Mouse (Mus musculus): ENCODE data around the gene 9230102O04Rik.

The 9230102O04Rik gene

DNA sequence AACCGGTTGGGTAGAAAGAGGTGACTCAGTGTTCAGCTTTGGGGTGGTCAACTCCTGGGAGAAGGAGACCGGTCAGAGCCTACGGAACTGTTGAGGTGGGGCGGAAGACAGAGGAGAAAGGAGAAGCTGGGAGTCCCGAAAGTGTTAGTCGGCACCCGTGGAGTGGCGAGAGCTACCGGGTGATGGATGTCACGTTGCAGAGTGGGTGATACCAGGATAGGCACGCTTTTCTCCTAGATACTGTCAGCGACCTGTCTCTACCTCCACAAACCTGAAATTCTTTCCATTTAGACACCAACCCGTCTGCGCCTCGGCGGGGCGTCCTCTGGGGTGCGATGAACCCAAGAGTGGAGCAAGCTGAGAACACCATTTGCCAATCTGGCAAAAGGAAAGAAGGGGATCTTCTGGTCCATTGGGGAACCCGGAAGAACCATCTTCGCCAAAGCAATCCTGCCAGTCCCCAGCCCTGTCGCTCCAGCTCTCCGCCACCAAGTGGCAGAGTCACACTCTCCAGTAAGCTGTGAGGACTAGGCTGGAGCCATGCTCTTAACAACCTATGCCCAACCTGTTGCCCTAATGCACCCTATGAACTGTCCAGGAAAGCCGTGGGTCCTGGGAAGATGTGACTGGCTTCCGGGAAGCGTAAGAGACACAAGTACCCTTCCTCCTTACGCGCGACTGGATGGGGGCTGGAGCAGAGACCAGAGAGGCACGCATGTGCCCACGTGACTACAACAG lies at the start of gene 9230102O04Rik:
9230102O04Rik (minus strand) TSS at position 628 of the 738 bp plus-strand sequence.
- DNase-seq (ENCODE audit: low spot score) = no peak

- DNase-seq (ENCODE audit: low spot score) = no peak
Observed at GRCm38 (mm10) chr2:9935965-9936364, 46.6 kb upstream of the 9230102O04Rik start.

- no peak for DNase-seq (ENCODE audit: low spot score)
Observed at GRCm38 (mm10) chr2:9926905-9927283, 37.6 kb upstream of the 9230102O04Rik start.

- DNase-seq (ENCODE audit: low spot score) = no peak
Observed at GRCm38 (mm10) chr2:9926194-9926904, 37.0 kb upstream of the 9230102O04Rik start.

DNA sequence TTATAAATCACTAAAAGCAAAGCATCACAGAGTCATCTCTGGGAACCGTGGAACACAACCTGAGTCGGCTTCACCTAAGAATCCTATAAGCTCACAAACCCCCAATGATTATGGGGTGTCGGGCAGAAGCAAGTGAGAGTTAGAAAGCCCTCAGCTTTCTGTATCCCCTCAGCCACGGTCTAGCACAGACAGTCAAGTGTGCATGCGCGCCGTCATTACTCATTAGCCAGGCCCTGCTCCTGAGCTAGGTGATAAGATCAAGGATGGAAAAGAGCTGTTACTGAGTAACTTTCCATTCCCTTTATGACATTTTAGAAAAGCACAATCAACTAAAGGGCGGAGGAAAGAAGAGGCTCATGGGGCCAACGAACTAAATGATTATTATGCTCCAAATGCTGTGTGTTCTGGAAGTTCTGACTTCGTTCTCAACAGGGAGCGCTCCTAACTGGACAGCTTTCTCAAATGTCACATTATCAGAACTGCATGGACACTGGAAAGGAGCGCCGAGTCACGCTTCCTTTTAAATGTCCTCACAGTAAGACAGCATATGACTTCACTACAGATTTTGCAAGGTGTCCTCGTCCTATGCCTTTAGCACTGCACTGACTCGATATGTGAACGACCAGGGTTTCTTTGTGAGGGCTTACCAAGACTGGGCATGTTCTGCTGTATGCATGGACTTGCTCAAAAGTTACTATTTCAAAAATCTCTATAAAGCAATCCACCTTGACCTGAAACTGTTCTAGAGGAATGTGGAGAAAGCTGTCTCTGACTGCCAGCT lies 29.5 kb upstream of the 9230102O04Rik start:
- no peak for DNase-seq (ENCODE audit: low spot score)

- DNase-seq (ENCODE audit: low spot score) = no peak
Observed at GRCm38 (mm10) chr2:9917602-9918001, 28.3 kb upstream of the 9230102O04Rik start.

GRCm38 (mm10) chr2:9905995-9906394 lies 16.7 kb upstream of the 9230102O04Rik start:
- no peak for DNase-seq (ENCODE audit: low spot score)

DNA sequence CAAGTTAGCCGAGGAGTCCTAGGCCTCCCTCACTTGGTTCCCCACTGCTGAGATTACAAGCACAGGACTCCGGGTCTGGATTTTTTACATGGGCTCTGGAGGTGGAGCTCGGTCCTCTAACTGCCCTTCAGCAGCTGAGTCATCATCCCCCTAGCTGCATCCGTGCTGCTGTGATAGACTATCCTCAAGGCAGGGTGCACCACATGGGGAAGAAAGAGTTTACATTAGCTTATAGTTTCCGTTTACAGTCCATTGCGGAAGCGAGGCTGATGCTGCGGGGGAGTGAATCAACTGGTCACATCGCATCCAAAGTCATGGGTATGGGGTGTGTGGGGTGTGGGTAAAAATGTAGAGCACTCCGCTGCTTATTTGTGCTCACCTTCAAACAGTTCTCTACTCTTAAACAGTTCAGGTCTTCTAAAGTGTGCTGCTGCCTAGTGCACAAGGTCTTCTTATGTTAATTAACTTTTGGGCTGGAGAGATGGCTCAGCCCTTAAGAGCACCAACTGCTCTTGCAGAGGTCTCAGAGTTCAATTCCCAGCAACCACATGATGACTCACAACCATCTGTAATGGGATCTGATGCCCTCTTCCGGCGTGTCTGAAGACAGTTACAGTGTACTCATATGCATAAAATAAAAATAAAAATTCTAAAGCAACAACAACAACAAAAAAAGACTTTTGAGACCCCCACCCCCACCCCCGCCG lies 14.7 kb upstream of the 9230102O04Rik start:
- DNase-seq (ENCODE audit: low spot score) = no peak

- no peak for DNase-seq (ENCODE audit: low spot score)
Observed at GRCm38 (mm10) chr2:9897846-9898245, 8.5 kb upstream of the 9230102O04Rik start.

DNA sequence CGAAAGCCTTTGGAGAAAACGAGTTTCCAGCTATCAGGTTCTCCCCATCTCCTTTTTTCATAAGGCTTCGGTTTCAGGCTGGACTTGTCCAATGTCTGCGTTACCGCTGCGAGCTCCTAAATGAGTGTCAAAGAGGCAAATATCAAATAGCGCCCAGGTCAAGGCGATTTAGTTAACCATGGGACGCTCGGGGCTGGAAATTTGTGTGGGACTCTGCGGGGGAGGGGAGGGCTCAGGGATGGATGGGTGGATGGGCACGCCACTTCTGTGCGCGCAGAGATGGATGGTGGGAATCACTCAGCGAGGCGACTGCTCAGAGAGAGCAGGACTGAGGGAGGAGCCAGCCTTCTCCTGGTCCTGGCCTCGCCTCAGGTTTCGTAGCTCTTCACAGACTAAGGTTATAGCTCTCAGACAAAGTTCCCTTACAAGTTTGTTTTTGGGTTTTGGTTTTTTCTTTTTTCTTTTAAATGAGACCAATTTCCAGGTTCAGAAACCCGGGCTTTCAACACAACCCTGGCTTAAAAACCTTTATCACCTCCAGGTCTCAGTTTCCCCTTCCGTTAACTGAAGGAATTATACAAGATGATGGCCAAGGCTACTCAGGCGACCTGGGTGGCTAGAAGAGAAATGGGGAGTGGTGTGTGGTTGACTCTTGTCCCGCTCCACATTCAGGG lies 6.9 kb upstream of the 9230102O04Rik start:
- DNase-seq (ENCODE audit: low spot score) = no peak

GRCm38 (mm10) chr2:9894836-9895593 lies 5.7 kb upstream of the 9230102O04Rik start:
- DNase-seq (ENCODE audit: low spot score) = no peak

GRCm38 (mm10) chr2:9893272-9893953 lies 4.1 kb upstream of the 9230102O04Rik start:
- DNase-seq (ENCODE audit: low spot score) = no peak

GRCm38 (mm10) chr2:9892541-9892940 lies 3.2 kb upstream of the 9230102O04Rik start:
- no peak for DNase-seq (ENCODE audit: low spot score)

- no peak for DNase-seq (ENCODE audit: low spot score)
Observed at GRCm38 (mm10) chr2:9890906-9891305, 1.6 kb upstream of the 9230102O04Rik start.

DNA sequence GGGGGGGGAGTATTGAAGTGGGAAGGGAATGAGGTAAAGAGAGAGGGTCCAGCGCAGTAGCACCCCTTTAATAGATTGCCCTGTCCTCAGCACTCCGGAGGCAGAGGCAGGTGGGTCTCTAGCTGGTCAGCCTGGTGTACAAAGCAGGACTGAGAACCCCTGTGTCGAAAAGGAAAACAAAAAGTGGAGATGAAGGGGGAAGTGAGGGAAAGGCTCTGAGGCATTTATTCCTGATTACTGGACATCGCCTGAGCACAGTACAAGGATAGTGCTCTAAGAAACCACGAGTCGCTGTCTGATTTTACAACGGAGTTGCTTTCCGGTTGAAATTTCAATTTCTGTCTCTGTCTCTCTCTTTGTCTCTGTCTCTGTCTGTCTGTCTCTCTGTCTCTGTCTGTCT lies 911 bp upstream of the 9230102O04Rik start:
- no peak for DNase-seq (ENCODE audit: low spot score)

DNA sequence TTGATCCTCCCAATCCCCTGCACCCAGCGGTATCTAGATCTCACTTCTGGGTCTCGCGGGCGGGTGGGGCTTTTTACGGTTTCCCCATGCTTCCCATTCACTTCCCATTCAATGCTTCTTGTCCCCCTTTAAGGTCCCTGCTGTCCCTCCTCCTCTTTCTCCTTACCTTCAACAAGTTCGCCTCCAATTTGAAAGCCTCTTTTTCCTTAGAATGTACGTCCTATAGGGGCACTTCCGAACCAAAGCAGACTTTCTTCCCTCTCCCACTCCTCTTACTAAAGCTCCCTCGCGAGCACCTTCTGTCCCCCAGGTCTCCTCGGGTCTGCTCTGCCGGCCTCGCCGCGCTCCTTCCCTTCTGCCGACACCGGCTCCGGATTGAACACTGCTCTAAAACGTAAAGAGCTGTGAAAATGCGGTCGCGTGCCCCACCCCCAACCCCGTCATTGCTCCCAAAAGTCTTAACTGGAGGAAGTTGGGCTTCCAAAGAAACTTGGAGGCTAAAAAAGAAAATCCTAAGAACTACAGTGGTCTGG lies 377 bp upstream of the 9230102O04Rik start, which contains the start of gene Gata3:
Gata3 (minus strand) TSS at position 384 of the 533 bp plus-strand sequence.
- no peak for DNase-seq (ENCODE audit: low spot score)

DNA sequence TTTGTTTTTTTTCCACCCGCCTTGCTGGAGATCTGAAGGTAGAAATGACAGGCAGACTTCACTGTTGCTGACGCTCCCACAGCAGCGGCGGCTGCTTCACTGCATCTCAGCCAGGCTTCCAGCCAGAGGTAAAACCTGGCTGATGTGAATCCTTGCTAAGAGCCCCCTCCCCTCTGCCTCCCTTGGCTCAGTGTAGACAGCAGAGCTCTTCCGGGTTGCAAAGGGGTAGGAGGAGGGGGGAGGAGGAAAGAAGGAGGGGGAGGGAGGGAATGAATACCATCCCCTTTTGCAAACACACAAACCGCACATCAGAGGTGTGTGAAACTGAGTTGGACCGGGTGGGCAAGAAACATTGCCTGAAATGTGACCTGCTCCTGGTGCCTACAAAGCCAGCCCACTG lies 1.7 kb downstream of the 9230102O04Rik start:
- no peak for DNase-seq (ENCODE audit: low spot score)

DNA sequence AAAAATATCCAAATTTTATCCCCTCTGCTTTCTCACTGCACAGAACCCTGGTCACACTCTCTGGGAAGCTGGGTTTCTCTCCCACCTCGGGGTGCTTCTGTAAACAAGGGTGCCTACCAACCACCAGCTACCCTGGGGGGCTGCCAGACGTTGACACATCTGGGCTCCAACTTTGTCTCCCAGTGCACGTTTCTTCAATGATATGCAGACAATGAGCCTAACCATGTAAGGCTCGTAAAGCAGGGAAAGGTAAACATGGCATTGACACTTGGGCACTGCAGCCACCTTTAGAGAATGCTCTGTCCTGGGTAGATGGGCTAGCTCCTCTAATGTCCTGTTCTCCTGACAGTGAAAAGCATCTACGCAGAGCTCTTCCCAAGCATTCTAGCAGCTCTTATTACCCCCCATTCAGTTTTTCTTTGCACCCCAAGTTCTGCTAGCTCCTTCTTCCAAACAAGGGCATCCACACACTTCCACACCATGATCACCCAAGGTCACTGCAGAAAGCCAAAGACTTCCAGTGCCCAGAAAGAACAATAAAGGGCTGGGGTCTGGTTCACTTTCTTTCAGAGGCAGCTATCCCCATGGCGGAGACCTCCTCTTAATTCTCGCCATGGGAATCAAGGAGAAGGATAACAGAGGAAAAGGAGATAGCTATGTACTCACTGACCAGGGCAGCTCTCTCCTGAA lies 2.3 kb downstream of the 9230102O04Rik start:
- DNase-seq (ENCODE audit: low spot score) = no peak

GRCm38 (mm10) chr2:9886031-9886430 lies 3.3 kb downstream of the 9230102O04Rik start:
- DNase-seq (ENCODE audit: low spot score) = no peak
